Mouse (Mus musculus) limb, embryonic 11.5 days (tissue): ENCODE data around the gene Borcs6. TPM values are rescaled to one million over a fixed set of nuclear protein-coding genes. Genes with fewer than 3 reads are reported as not detected.
A peak's percentile ranks its signal among the peaks of the same experiment; 100 is the strongest.

Source experiments
- ATAC-seq: fragments of 200-750 bp; cut with Nextera tagmentation; 2 replicates; pipeline ENCODE4 v1.8.0; 2017; ENCODE audit warnings: low read depth; ENCODE audit not compliant: insufficient number of reproducible peaks, low FRiP score, low TSS enrichment
- DNase-seq: peaks from one replicate; pipeline ENCODE4 v3.0.0-alpha.2; 2015; ENCODE audit warnings: low spot score
- H3K27ac ChIP-seq: fragments of 300-500 bp; sonication (generic); replicated peaks from 2 replicates; pipeline ENCODE4 v1.5.1; 2014; ENCODE audit warnings: low read depth, mild to moderate bottlenecking, low read length
- H3K27me3 ChIP-seq: fragments of 300-500 bp; sonication (generic); 2 replicates; pipeline ENCODE4 v1.6.1; 2014; ENCODE audit warnings: mild to moderate bottlenecking, low read length, mixed read lengths; ENCODE audit not compliant: control insufficient read depth, insufficient read depth
- H3K36me3 ChIP-seq: fragments of 300-500 bp; sonication (generic); 2 replicates; pipeline ENCODE4 v1.6.1; 2014; ENCODE audit warnings: mild to moderate bottlenecking, low read length, moderate library complexity, mixed read lengths; ENCODE audit not compliant: control insufficient read depth, insufficient read depth
- H3K4me1 ChIP-seq: fragments of 300-500 bp; sonication (generic); 2 replicates; pipeline ENCODE4 v1.6.1; 2014; ENCODE audit warnings: low read length, mixed read lengths; ENCODE audit not compliant: control insufficient read depth, insufficient read depth
- H3K4me2 ChIP-seq: fragments of 300-500 bp; sonication (generic); 2 replicates; pipeline ENCODE4 v1.6.1; 2014; ENCODE audit warnings: low read depth, mild to moderate bottlenecking, moderate library complexity; ENCODE audit not compliant: severe bottlenecking
- H3K4me3 ChIP-seq: fragments of 300-500 bp; sonication (generic); 2 replicates; pipeline ENCODE4 v1.5.1; 2014; ENCODE audit warnings: low read depth, low read length
- H3K9ac ChIP-seq: fragments of 300-500 bp; sonication (generic); 2 replicates; pipeline ENCODE4 v1.6.1; 2014; ENCODE audit warnings: mild to moderate bottlenecking, low read length
- H3K9me3 ChIP-seq: fragments of 300-500 bp; sonication (generic); 2 replicates; pipeline ENCODE4 v1.6.1; 2016; ENCODE audit warnings: low read length; ENCODE audit not compliant: control insufficient read depth
- WGBS: fragments of 180-500 bp; shearing (Covaris S2); extraction: QIAGEN DNeasy Blood & Tissue Kit; methylation state at CpG from one replicate; pipeline ENCODE4 v1.1.7; 2014; 5-methylcytosine and 5-hydroxymethylcytosine counted together
- polyA plus RNA-seq: library from polyadenylated mRNA; unstranded; fragments of >200 nt; fragmentation: Nextera tagmentation; extraction: Ambion mirVana; gene quantifications from 2 replicates; pipeline ENCODE4 v1.2.1, GENCODE M21; 2014

Borcs6 gene
- polyA plus RNA-seq, 1 experiment from 2014 or later = 7.0 TPM

- Histone ChIP-seq H3K4me1 (peaks cover 13% of the 10 kb centered on the region), H3K27me3 (no peaks in the 10 kb centered on the region), H3K36me3 (peaks cover 6% of the 10 kb centered on the region), H3K27ac (no peak overlapping the region; the same call in 1 of the 2 replicates), H3K9me3 (no peaks in the 10 kb centered on the region), H3K4me2 (no peak overlapping the region), H3K9ac (no peak overlapping the region), H3K4me3 (no peak overlapping the region)
- DNase-seq (no peak), ATAC-seq (no peak)
- WGBS = 63% methylated on average over 6 of the region's 6 CpGs
Observed at GRCm38 (mm10) chr11:69085608-69086007, 26.1 kb downstream of the Borcs6 start.

GRCm38 (mm10) chr11:69086390-69086789 is 26.9 kb downstream of the Borcs6 start:
- peaks cover 13% of the 10 kb centered on the region for H3K4me1 ChIP-seq
- H3K9ac ChIP-seq = no peak overlapping the region
- no peaks in the 10 kb centered on the region for H3K27me3 ChIP-seq
- DNase-seq (no peak), ATAC-seq (no peak)
- 60% methylated on average over 6 of the region's 6 CpGs for WGBS
- no peak overlapping the region for H3K4me2 ChIP-seq
- H3K4me3 ChIP-seq = no peak overlapping the region
- peaks cover 8% of the 10 kb centered on the region for H3K36me3 ChIP-seq
- H3K9me3 ChIP-seq = no peaks in the 10 kb centered on the region
- H3K27ac ChIP-seq = no peak overlapping the region

- H3K4me2 ChIP-seq = no peak overlapping the region; the same call in 1 of the 2 replicates
Observed at GRCm38 (mm10) chr11:69087082-69087481, 27.6 kb downstream of the Borcs6 start.

GRCm38 (mm10) chr11:69087597-69087996 is 28.1 kb downstream of the Borcs6 start:
- 70% methylated on average over 2 of the region's 2 CpGs for WGBS
- peaks cover 8% of the 10 kb centered on the region for H3K36me3 ChIP-seq
- no peak overlapping the region for H3K27ac ChIP-seq
- H3K9me3 ChIP-seq = no peaks in the 10 kb centered on the region
- H3K4me3 ChIP-seq = no peak overlapping the region; the same call in 1 of the 2 replicates
- no peaks in the 10 kb centered on the region for H3K27me3 ChIP-seq
- peak overlapping the region; percentile 92; the same call in 1 of the 2 replicates for H3K4me2 ChIP-seq
- no peak for ATAC-seq
- no peak for DNase-seq
- H3K4me1 ChIP-seq = peaks cover 13% of the 10 kb centered on the region
- no peak overlapping the region for H3K9ac ChIP-seq

More at GRCm38 (mm10) chr11:69087082-69087481, 27.6 kb downstream of the Borcs6 start:
- no peak for DNase-seq
- H3K4me3 ChIP-seq = 0 out of 2 replicates have a peak overlapping the region, but pooled peaks have one; percentile 5
- 0 out of 2 replicates have a peak overlapping the region, but pooled peaks have one; percentile 7 for H3K9ac ChIP-seq
- no peak for ATAC-seq
- 25% methylated on average over 4 of the region's 4 CpGs for WGBS
- H3K4me1 ChIP-seq = peaks cover 13% of the 10 kb centered on the region
- no peak overlapping the region for H3K27ac ChIP-seq
- no peaks in the 10 kb centered on the region for H3K9me3 ChIP-seq
- H3K27me3 ChIP-seq = no peaks in the 10 kb centered on the region
- H3K36me3 ChIP-seq = peaks cover 8% of the 10 kb centered on the region

- H3K27ac ChIP-seq = peak within 1 kb of the TSS; percentile 72
- peak within 1 kb of the TSS; percentile 100 for H3K4me3 ChIP-seq
- ATAC-seq (peak; percentile 76), DNase-seq (peak; percentile 95)
- WGBS = 1% methylated on average over 55 of the region's 67 CpGs
- peak within 1 kb of the TSS; percentile 98 for H3K9ac ChIP-seq
- H3K36me3 ChIP-seq = peaks cover 8% of the 10 kb centered on the region
- H3K4me2 ChIP-seq = peak within 1 kb of the TSS; percentile 92
- no peaks in the 10 kb centered on the region for H3K27me3 ChIP-seq
- no peaks in the 10 kb centered on the region for H3K9me3 ChIP-seq
- peaks cover 13% of the 10 kb centered on the region for H3K4me1 ChIP-seq
Observed at GRCm38 (mm10) chr11:69088103-69088855, 28.8 kb downstream of the Borcs6 start, which contains the start of gene Vamp2. Vamp2 (plus strand) TSS chr11:69088490.

GRCm38 (mm10) chr11:69088856-69089615 is 29.5 kb downstream of the Borcs6 start:
- Histone ChIP-seq H3K27ac (peak overlapping the region; percentile 72), H3K4me3 (peak overlapping the region; percentile 100), H3K36me3 (peaks cover 8% of the 10 kb centered on the region), H3K9me3 (no peaks in the 10 kb centered on the region), H3K4me1 (peaks cover 13% of the 10 kb centered on the region), H3K9ac (peak overlapping the region; percentile 98), H3K27me3 (no peaks in the 10 kb centered on the region), H3K4me2 (peak overlapping the region; percentile 92)
- DNase-seq (no peak), ATAC-seq (0 out of 2 replicates have a peak, but pooled peaks have one; percentile 26)
- WGBS = 12% methylated on average over 25 of the region's 25 CpGs

- Histone ChIP-seq H3K9me3 (no peaks in the 10 kb centered on the region), H3K4me1 (peaks cover 13% of the 10 kb centered on the region), H3K27me3 (no peaks in the 10 kb centered on the region), H3K4me2 (peak overlapping the region; percentile 92), H3K4me3 (peak overlapping the region; percentile 100), H3K36me3 (peaks cover 8% of the 10 kb centered on the region), H3K9ac (peak overlapping the region; percentile 98), H3K27ac (no peak overlapping the region)
- DNase-seq (no peak), ATAC-seq (no peak)
- WGBS = 89% methylated on average over 12 of the region's 12 CpGs
Observed at GRCm38 (mm10) chr11:69089616-69090290, 30.2 kb downstream of the Borcs6 start.

- Histone ChIP-seq H3K4me3 (no peak overlapping the region), H3K4me1 (peaks cover 13% of the 10 kb centered on the region), H3K9me3 (no peaks in the 10 kb centered on the region), H3K4me2 (no peak overlapping the region), H3K27me3 (no peaks in the 10 kb centered on the region), H3K27ac (no peak overlapping the region), H3K9ac (0 out of 2 replicates have a peak overlapping the region, but pooled peaks have one; percentile 7), H3K36me3 (peaks cover 8% of the 10 kb centered on the region)
- 83% methylated on average over 6 of the region's 6 CpGs for WGBS
- ATAC-seq (no peak), DNase-seq (no peak)
Observed at GRCm38 (mm10) chr11:69090367-69090766, 30.9 kb downstream of the Borcs6 start.
